Mouse (Mus musculus) embryonic fibroblast, embryonic 13.5 days (primary cell): Measurements from ENCODE around the gene Id2. TPM values are rescaled to one million over a fixed set of nuclear protein-coding genes. Genes with fewer than 3 reads are reported as not detected.

Source experiments
- H3K27ac ChIP-seq: 2 replicates; pipeline ENCODE4 v1.5.1; 2012; ENCODE audit warnings: low read length, control low read depth, inconsistent platforms; ENCODE audit not compliant: insufficient read depth
- H3K4me1 ChIP-seq: 2 replicates; pipeline ENCODE4 v1.6.1; 2011; ENCODE audit warnings: low read length; ENCODE audit not compliant: control insufficient read depth, insufficient read depth
- H3K4me3 ChIP-seq: 2 replicates; pipeline ENCODE4 v1.5.1; 2011; ENCODE audit warnings: mild to moderate bottlenecking, control low read depth, low read length; ENCODE audit not compliant: insufficient read depth
- CTCF ChIP-seq: IDR thresholded peaks from 2 replicates; pipeline ENCODE4 v1.5.1; 2011; ENCODE audit warnings: mild to moderate bottlenecking, control low read depth, low read length, moderate library complexity, borderline replicate concordance; ENCODE audit not compliant: insufficient read depth
- POLR2A ChIP-seq: IDR thresholded peaks from 2 replicates; pipeline ENCODE4 v1.6.1; 2011; ENCODE audit warnings: low read depth, mild to moderate bottlenecking, control low read depth, low read length, moderate library complexity
- polyA plus RNA-seq: library from polyadenylated mRNA; stranded (reverse); fragments of >200 nt; gene quantifications from 2 replicates; pipeline ENCODE4 v1.2.4, GENCODE M21; 2011; ENCODE audit warnings: low read depth; ENCODE audit not compliant: missing spikeins, insufficient read length

Gene Id2
- polyA plus RNA-seq, 1 experiment = 73.0 TPM

DNA sequence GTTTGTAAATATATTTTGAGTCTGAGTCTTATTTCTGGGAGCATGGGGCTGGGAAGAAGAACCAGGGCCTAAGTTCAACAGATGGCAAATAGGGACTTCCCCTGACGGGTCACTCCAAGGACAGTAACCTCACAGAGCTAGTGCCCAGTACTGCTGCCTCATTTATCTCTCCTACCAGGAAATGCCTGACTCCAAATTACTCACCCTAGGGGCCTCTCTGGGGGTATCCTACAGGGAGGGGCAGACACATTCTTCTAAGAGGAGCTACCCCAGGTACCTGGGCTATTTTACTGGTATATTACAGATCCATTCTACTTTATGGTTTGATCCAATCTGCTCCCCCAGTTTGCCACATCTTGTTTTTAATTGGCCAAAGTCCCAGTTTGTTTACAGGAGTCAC, 7.5 kb downstream of the Id2 start:
- TF ChIP-seq POLR2A (no peak), CTCF (no peak)
- Histone ChIP-seq H3K4me3 (no peak overlapping the region), H3K27ac (no peak overlapping the region), H3K4me1 (no peaks in the 10 kb centered on the region)

DNA sequence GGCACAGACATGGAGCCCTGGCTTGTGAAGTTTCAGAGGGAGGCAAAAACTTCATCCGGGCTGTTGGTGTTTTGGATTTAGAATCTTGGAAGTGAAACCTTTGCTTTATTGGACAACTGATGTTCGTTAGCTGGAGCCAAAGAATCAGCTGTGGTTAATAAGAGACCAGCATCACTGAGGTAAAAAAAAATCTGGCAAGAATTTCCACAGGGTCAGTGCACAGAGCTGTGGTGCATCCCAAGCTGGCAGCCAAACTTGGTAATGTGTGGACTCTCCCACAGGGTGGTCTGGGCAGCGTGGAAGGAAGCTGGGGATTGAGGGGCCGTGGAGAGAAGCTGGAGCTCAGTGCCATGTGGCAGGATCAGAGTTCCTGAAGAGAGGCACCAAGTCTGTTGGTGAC, 10.0 kb downstream of the Id2 start:
- H3K4me1 ChIP-seq = no peaks in the 10 kb centered on the region
- H3K4me3 ChIP-seq = no peak overlapping the region
- TF ChIP-seq POLR2A (no peak), CTCF (no peak)
- H3K27ac ChIP-seq = no peak overlapping the region

- H3K27ac ChIP-seq = no peak overlapping the region
- TF ChIP-seq CTCF (no peak), POLR2A (no peak)
- H3K4me1 ChIP-seq = no peaks in the 10 kb centered on the region
- H3K4me3 ChIP-seq = no peak overlapping the region
Observed at GRCm38 (mm10) chr12:25083260-25084178, 13.4 kb downstream of the Id2 start.

- TF ChIP-seq CTCF (no peak), POLR2A (no peak)
- Histone ChIP-seq H3K27ac (no peak overlapping the region), H3K4me1 (peaks cover 2% of the 10 kb centered on the region; the same call in 1 of the 2 replicates), H3K4me3 (no peak overlapping the region)
Observed at GRCm38 (mm10) chr12:25074344-25074743, 22.6 kb downstream of the Id2 start.

GRCm38 (mm10) chr12:25073374-25073773, 23.6 kb downstream of the Id2 start:
- Histone ChIP-seq H3K4me3 (no peak overlapping the region), H3K4me1 (peaks cover 2% of the 10 kb centered on the region; the same call in 1 of the 2 replicates), H3K27ac (no peak overlapping the region)
- TF ChIP-seq POLR2A = no peak
- TF ChIP-seq CTCF = no peak

DNA sequence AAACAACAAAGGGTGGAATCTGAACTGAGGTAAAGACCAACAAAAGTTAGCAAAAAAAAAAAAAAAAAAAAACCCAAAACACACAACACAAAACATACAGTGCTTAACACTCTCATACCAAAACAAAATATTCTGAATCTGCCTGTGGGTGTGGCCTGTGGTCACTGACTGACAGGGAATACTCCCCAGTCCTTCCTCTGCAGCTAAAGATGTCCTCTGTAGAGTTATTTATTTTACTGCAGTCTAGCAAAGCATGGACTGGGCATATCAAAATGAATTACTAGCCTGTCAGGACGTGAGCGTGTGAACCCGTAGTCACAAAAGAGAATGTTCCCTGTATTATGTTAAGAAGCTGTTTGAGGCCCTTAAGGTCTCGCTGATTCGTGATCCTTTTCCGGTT, 34.7 kb downstream of the Id2 start:
- TF ChIP-seq CTCF (no peak), POLR2A (no peak)
- Histone ChIP-seq H3K4me1 (no peaks in the 10 kb centered on the region), H3K4me3 (no peak overlapping the region), H3K27ac (no peak overlapping the region)

DNA sequence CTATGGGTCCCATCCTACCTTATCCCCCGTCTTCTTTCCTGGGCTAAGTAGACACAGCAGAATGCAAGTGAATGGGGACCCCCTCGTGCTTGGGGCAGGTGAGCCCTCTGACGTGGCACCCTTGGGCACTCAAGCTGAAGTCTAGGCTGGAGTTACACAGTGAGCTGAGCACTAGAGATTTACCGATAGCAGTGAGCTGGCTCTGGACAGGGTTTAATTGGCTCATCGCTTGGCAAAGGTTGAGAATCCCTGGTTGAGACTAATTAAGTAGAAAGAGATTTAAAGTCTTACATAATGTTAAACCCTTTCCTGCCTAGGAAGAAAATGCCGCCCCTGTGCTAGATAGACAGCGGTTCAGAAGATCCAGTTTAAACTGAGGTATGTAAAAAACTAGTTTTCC, 36.0 kb downstream of the Id2 start:
- TF ChIP-seq CTCF (no peak), POLR2A (no peak)
- Histone ChIP-seq H3K4me3 (no peak overlapping the region), H3K27ac (no peak overlapping the region), H3K4me1 (no peaks in the 10 kb centered on the region)

DNA sequence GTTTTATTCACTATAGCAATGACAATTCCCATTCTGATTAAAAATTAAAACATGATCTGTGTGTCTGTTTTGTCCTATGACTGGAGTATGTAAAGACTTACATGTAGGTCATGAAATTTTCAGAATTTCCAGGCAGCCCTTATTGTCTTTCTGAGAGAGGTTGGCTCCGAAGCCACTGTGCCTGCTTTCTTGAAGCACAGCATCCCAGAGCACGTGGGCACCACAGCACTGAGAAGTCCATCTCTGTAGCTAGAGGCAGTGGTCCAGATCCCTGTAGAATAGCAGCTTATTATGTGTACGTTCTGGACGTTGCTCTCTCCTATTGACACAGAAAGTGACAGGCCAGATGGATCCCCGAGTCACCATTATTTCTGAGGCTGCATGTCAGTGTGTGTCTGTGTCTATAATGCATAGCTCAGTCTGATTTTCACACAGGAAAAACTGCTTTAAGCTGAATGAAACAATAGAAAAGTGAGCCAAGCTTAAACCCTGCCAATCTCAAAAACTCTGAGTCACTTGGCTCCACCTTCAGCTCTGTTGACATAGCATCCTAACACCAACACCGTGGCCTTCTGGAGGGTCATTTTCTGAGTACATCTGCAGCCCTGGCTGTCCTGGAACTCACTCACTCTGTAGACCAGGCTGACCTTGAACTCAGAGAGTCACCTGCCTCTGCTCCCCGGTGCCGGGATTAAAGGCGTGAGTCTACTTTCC, 37.3 kb downstream of the Id2 start:
- Histone ChIP-seq H3K4me1 (no peaks in the 10 kb centered on the region), H3K27ac (no peak overlapping the region), H3K4me3 (no peak overlapping the region)
- TF ChIP-seq POLR2A (no peak), CTCF (no peak)

DNA sequence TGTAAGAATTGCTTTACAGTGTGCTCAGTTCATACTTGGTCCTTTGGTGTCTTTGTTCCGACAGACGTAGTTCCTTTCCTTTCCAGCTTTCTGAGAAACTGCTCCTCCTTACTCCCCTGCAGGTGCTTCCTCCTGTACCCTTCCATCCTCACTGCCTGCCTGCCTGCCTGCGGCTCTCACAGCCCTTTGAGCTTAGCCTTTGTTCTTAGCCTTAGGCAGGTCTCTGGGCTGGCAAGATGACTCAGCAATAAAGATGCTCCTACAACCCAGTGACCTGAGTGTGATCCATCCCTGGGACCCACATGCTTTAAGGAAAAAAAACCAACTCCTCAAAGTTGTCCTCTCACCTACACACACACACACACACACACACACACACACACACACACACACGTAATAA, 42.0 kb downstream of the Id2 start:
- Histone ChIP-seq H3K4me1 (no peaks in the 10 kb centered on the region), H3K4me3 (no peak overlapping the region), H3K27ac (no peak overlapping the region)
- TF ChIP-seq CTCF (no peak), POLR2A (no peak)

- no peak overlapping the region for H3K4me3 ChIP-seq
- TF ChIP-seq POLR2A (no peak), CTCF (no peak)
- H3K27ac ChIP-seq = no peak overlapping the region
Observed at GRCm38 (mm10) chr12:25054511-25054910, 42.4 kb downstream of the Id2 start.

More at GRCm38 (mm10) chr12:25054511-25054910, 42.4 kb downstream of the Id2 start:
- no peaks in the 10 kb centered on the region for H3K4me1 ChIP-seq
